Mouse (Mus musculus) layer of hippocampus, postnatal 14 days (tissue): ENCODE measurements around the gene Nln. TPM values are rescaled to one million over a fixed set of nuclear protein-coding genes. Genes with fewer than 3 reads are reported as not detected.
A peak's percentile ranks its signal among the peaks of the same experiment; 100 is the strongest.

Experiments
- DNase-seq, 2 experiments: peaks; one replicate each; pipeline ENCODE4 v3.0.0; 2021 to 2022; ENCODE audit warnings: low spot score in 2 of 2, mixed read lengths in 1 of 2
- total RNA-seq, 2 experiments: library from RNA; stranded (reverse); gene quantifications; 2 replicates each; pipeline ENCODE4 v1.2.3; 2021

Gene Nln
- total RNA-seq, 2 experiments from 2014 or later = 31.7 to 33.0 TPM

- no peak for DNase-seq
These were observed 9.0 kb downstream of the Nln start for GRCm38 (mm10) chr13:104100416-104100815.

- DNase-seq = no peak
These were observed 12.2 kb downstream of the Nln start for GRCm38 (mm10) chr13:104097190-104097589.

- DNase-seq = no peak
These were observed 13.5 kb downstream of the Nln start for GRCm38 (mm10) chr13:104095955-104096354.

- DNase-seq = no peak
These were observed 14.7 kb downstream of the Nln start for GRCm38 (mm10) chr13:104094531-104095385.

- DNase-seq = no peak
These were observed 17.7 kb downstream of the Nln start for GRCm38 (mm10) chr13:104091734-104092133.

GRCm38 (mm10) chr13:104089387-104089786, 20.0 kb downstream of the Nln start:
- peak; percentile 21 to 48 for DNase-seq

GRCm38 (mm10) chr13:104084600-104084999, 24.8 kb downstream of the Nln start:
- no peak for DNase-seq

- DNase-seq = no peak
These were observed 26.9 kb downstream of the Nln start for GRCm38 (mm10) chr13:104082504-104082903.

- DNase-seq = no peak
These were observed 32.4 kb downstream of the Nln start for GRCm38 (mm10) chr13:104076993-104077392.

- DNase-seq = no peak
These were observed 34.7 kb downstream of the Nln start for GRCm38 (mm10) chr13:104074731-104075130.

- DNase-seq = no peak
These were observed 35.2 kb downstream of the Nln start for GRCm38 (mm10) chr13:104074230-104074629.

GRCm38 (mm10) chr13:104072351-104072750, 37.1 kb downstream of the Nln start:
- DNase-seq = no peak

GRCm38 (mm10) chr13:104070703-104071102, 38.7 kb downstream of the Nln start:
- no peak for DNase-seq

GRCm38 (mm10) chr13:104069216-104069615, 40.2 kb downstream of the Nln start:
- no peak for DNase-seq

- no peak for DNase-seq
These were observed 43.6 kb downstream of the Nln start for GRCm38 (mm10) chr13:104065649-104066347.

- DNase-seq = no peak
These were observed 46.4 kb downstream of the Nln start for GRCm38 (mm10) chr13:104063061-104063460.

GRCm38 (mm10) chr13:104061975-104062750, 47.3 kb downstream of the Nln start:
- peak in 1 of 2 experiments; percentile 39 for DNase-seq

- DNase-seq = no peak
These were observed 49.2 kb downstream of the Nln start for GRCm38 (mm10) chr13:104060231-104060630.

- no peak for DNase-seq
These were observed 49.9 kb downstream of the Nln start for GRCm38 (mm10) chr13:104059536-104059935.

- no peak for DNase-seq
These were observed 50.7 kb downstream of the Nln start for GRCm38 (mm10) chr13:104058761-104059160.

- no peak for DNase-seq
These were observed 57.1 kb downstream of the Nln start for GRCm38 (mm10) chr13:104052271-104052753.
